Mouse (Mus musculus): Measurements from ENCODE around the gene Tsfm.

Tsfm gene

DNA sequence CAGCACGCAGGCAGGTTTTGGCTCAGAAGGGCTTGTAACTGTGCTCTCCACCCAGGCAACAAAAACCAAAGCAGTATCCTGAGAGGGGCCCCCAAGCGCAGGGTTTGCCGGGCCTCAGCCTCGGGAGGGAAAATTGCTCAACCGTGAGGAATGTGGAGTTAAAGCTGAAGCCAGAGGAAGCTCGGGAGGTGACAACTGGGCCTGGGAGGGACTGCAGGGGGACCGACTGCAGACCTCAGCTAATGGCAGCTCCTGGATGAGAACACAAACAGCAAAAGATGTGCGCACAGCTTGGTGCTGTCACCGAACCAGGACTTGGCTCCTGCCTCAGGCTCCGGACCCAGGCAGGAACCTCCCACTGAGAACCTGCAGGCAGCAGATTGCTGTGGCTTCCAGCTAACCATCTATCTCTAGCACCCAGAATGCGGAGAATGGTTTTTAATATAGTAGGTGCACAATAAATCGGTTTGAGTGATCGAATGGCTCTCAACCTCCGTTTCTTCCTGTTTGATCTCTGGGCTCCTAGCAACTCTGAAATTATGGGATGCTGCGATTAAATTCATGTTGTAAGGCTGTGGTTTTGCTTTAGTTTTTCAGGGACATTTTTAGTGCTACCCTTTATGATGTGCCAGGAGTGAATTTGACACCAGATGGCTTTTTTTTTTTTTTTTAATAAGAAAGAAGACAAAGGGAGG, 68.2 kb downstream of the Tsfm start:
- DNase-seq (ENCODE audit: low spot score in 2 of 2) = no peak

DNA sequence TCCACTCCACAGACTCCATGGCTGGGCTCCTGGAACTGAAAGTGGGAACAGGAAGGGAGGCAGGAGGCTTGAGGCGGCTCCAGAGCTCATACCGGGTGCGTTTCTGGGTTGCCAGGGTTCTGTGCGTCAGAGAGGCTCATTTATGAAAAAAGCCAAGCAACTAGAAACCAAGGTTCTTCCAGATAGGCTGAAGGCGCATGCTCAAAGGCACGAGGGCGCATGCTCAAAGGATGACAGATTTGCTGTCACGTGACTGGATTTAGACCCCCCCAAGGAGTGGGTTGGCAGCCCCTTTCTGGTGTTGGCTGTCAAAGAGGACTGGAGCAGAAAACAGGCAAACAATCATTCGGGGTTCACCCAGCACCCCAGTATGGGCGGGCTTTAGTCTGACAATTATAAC, 68.9 kb downstream of the Tsfm start:
- no peak for DNase-seq (ENCODE audit: low spot score in 2 of 2)

Measured in spleen, postnatal 10 days (tissue).